Mouse (Mus musculus) heart, embryonic 16.5 days (tissue): ENCODE data around the gene 1110032A03Rik. TPM values are rescaled to one million over a fixed set of nuclear protein-coding genes. Genes with fewer than 3 reads are reported as not detected.

Experiments
- ATAC-seq: fragments of 200-750 bp; cut with Nextera tagmentation; replicated peaks from 2 replicates; pipeline ENCODE4 v1.8.0; 2017; ENCODE audit warnings: moderate number of reproducible peaks; ENCODE audit not compliant: insufficient read depth, low FRiP score; ENCODE audit errors: extremely low read depth
- H3K27ac ChIP-seq: fragments of 300-500 bp; sonication (generic); 2 replicates; pipeline ENCODE4 v1.5.1; 2014; ENCODE audit warnings: mild to moderate bottlenecking, low read length, control low read depth, moderate library complexity
- H3K27me3 ChIP-seq: fragments of 300-500 bp; sonication (generic); 2 replicates; pipeline ENCODE4 v1.6.1; 2014; ENCODE audit warnings: low read length, mixed read lengths; ENCODE audit not compliant: control insufficient read depth, insufficient read depth
- H3K36me3 ChIP-seq: fragments of 300-500 bp; sonication (generic); 2 replicates; pipeline ENCODE4 v1.6.1; 2014; ENCODE audit not compliant: control insufficient read depth, insufficient read depth
- H3K4me1 ChIP-seq: fragments of 300-500 bp; sonication (generic); 2 replicates; pipeline ENCODE4 v1.6.1; 2014; ENCODE audit warnings: low read length, mixed read lengths; ENCODE audit not compliant: control insufficient read depth, insufficient read depth
- H3K4me2 ChIP-seq: fragments of 300-500 bp; sonication (generic); 2 replicates; pipeline ENCODE4 v1.6.1; 2014; ENCODE audit warnings: low read depth, mild to moderate bottlenecking, control low read depth, low read length
- H3K4me3 ChIP-seq: fragments of 300-500 bp; sonication (generic); 2 replicates; pipeline ENCODE4 v1.5.1; 2014; ENCODE audit warnings: mild to moderate bottlenecking, control low read depth, low read length
- H3K9ac ChIP-seq: fragments of 300-500 bp; sonication (generic); 2 replicates; pipeline ENCODE4 v1.6.1; 2014; ENCODE audit warnings: low read length, control low read depth
- H3K9me3 ChIP-seq: fragments of 300-500 bp; sonication (generic); replicated peaks from 2 replicates; pipeline ENCODE4 v1.6.1; 2016; ENCODE audit warnings: low read length; ENCODE audit not compliant: control insufficient read depth
- WGBS: fragments of 180-500 bp; shearing (Covaris S2); extraction: QIAGEN DNeasy Blood & Tissue Kit; methylation state at CpG from one replicate; pipeline ENCODE4 v1.1.7; 2014; 5-methylcytosine and 5-hydroxymethylcytosine counted together
- polyA plus RNA-seq: library from polyadenylated mRNA; unstranded; fragments of >200 nt; fragmentation: Nextera tagmentation; extraction: Ambion mirVana; gene quantifications from 2 replicates; pipeline ENCODE4 v1.2.1, GENCODE M21; 2015

Gene 1110032A03Rik
- polyA plus RNA-seq, 1 experiment from 2014 or later: 30.0 TPM

GRCm38 (mm10) chr9:50729600-50729999 is 45.7 kb downstream of the 1110032A03Rik start:
- Histone ChIP-seq H3K4me1 (peaks cover 25% of the 10 kb centered on the region), H3K4me3 (no peak overlapping the region), H3K27me3 (no peaks in the 10 kb centered on the region), H3K36me3 (no peaks in the 10 kb centered on the region), H3K9ac (no peak overlapping the region), H3K4me2 (no peak overlapping the region), H3K27ac (0 out of 2 replicates have a peak overlapping the region, but pooled peaks have one; percentile 4), H3K9me3 (no peaks in the 10 kb centered on the region)
- no peak for ATAC-seq
- WGBS: 45% methylated on average over 4 of the region's 4 CpGs

GRCm38 (mm10) chr9:50727925-50728651 is 47.2 kb downstream of the 1110032A03Rik start:
- Histone ChIP-seq H3K27ac (peak overlapping the region; percentile 84), H3K4me1 (peaks cover 35% of the 10 kb centered on the region), H3K4me2 (peak overlapping the region; percentile 92), H3K4me3 (peak overlapping the region; percentile 74), H3K36me3 (no peaks in the 10 kb centered on the region), H3K9me3 (no peaks in the 10 kb centered on the region), H3K9ac (peak overlapping the region; percentile 90), H3K27me3 (no peaks in the 10 kb centered on the region)
- WGBS: under 1% methylated on average over 45 of the region's 45 CpGs
- peak; percentile 88 for ATAC-seq

GRCm38 (mm10) chr9:50727171-50727924 is 48.0 kb downstream of the 1110032A03Rik start:
- Histone ChIP-seq H3K27me3 (no peaks in the 10 kb centered on the region), H3K36me3 (no peaks in the 10 kb centered on the region), H3K9ac (peak overlapping the region; percentile 90), H3K27ac (peak overlapping the region; percentile 84), H3K4me3 (peak overlapping the region; percentile 74), H3K4me2 (peak overlapping the region; percentile 92), H3K9me3 (no peaks in the 10 kb centered on the region), H3K4me1 (peaks cover 42% of the 10 kb centered on the region)
- peak; percentile 3; the same call in 1 of the 2 replicates for ATAC-seq
- 3% methylated on average over 30 of the region's 30 CpGs for WGBS

GRCm38 (mm10) chr9:50725921-50726590 is 49.3 kb downstream of the 1110032A03Rik start:
- H3K4me1 ChIP-seq: peaks cover 48% of the 10 kb centered on the region
- no peaks in the 10 kb centered on the region for H3K9me3 ChIP-seq
- H3K4me2 ChIP-seq: peak overlapping the region; percentile 92
- no peak for ATAC-seq
- no peaks in the 10 kb centered on the region for H3K27me3 ChIP-seq
- no peaks in the 10 kb centered on the region for H3K36me3 ChIP-seq
- 41% methylated on average over 8 of the region's 8 CpGs for WGBS
- peak overlapping the region; percentile 84 for H3K27ac ChIP-seq
- peak overlapping the region; percentile 19 for H3K4me3 ChIP-seq
- peak overlapping the region; percentile 45 for H3K9ac ChIP-seq

GRCm38 (mm10) chr9:50724661-50725330 is 50.5 kb downstream of the 1110032A03Rik start:
- 31% methylated on average over 3 of the region's 3 CpGs for WGBS
- Histone ChIP-seq H3K36me3 (no peaks in the 10 kb centered on the region), H3K4me2 (no peak overlapping the region), H3K4me1 (peaks cover 50% of the 10 kb centered on the region), H3K9me3 (no peaks in the 10 kb centered on the region), H3K27ac (peak overlapping the region; percentile 84), H3K9ac (no peak overlapping the region), H3K4me3 (no peak overlapping the region), H3K27me3 (no peaks in the 10 kb centered on the region)
- no peak for ATAC-seq

GRCm38 (mm10) chr9:50724147-50724546 is 51.2 kb downstream of the 1110032A03Rik start:
- peak overlapping the region; percentile 84 for H3K27ac ChIP-seq
- WGBS: 69% methylated on average over 2 of the region's 2 CpGs
- 0 out of 2 replicates have a peak overlapping the region, but pooled peaks have one; percentile 31 for H3K9ac ChIP-seq
- no peak overlapping the region for H3K4me3 ChIP-seq
- H3K9me3 ChIP-seq: no peaks in the 10 kb centered on the region
- H3K36me3 ChIP-seq: no peaks in the 10 kb centered on the region
- no peak for ATAC-seq
- no peaks in the 10 kb centered on the region for H3K27me3 ChIP-seq
- H3K4me2 ChIP-seq: peak overlapping the region; percentile 25; the same call in 1 of the 2 replicates
- H3K4me1 ChIP-seq: peaks cover 50% of the 10 kb centered on the region

GRCm38 (mm10) chr9:50723406-50723805 is 51.9 kb downstream of the 1110032A03Rik start:
- WGBS: 15% methylated on average over 7 of the region's 7 CpGs
- H3K4me3 ChIP-seq: peak overlapping the region; percentile 38
- H3K9me3 ChIP-seq: no peaks in the 10 kb centered on the region
- ATAC-seq: peak; percentile 53
- H3K4me2 ChIP-seq: peak overlapping the region; percentile 68
- H3K4me1 ChIP-seq: peaks cover 46% of the 10 kb centered on the region
- no peaks in the 10 kb centered on the region for H3K36me3 ChIP-seq
- peak overlapping the region; percentile 98 for H3K27ac ChIP-seq
- no peaks in the 10 kb centered on the region for H3K27me3 ChIP-seq
- H3K9ac ChIP-seq: peak overlapping the region; percentile 66

- Histone ChIP-seq H3K4me2 (peak overlapping the region; percentile 68), H3K27ac (peak overlapping the region; percentile 98), H3K27me3 (no peaks in the 10 kb centered on the region), H3K9me3 (no peaks in the 10 kb centered on the region), H3K4me3 (no peak overlapping the region), H3K9ac (peak overlapping the region; percentile 15; the same call in 1 of the 2 replicates), H3K36me3 (no peaks in the 10 kb centered on the region), H3K4me1 (peaks cover 42% of the 10 kb centered on the region)
- ATAC-seq: peak; percentile 38
- WGBS: 32% methylated on average over 8 of the region's 8 CpGs
Measured at GRCm38 (mm10) chr9:50722451-50722911, 52.8 kb downstream of the 1110032A03Rik start.
